Mouse (Mus musculus): ENCODE data around the gene Catsperd.
A peak's percentile ranks its signal among the peaks of the same experiment; 100 is the strongest.
"Not testable (repeated sequence)": the region's sequence is repeated elsewhere in the genome, so short reads cannot be mapped to it uniquely, and the experiment has no call there.

Catsperd gene

DNA sequence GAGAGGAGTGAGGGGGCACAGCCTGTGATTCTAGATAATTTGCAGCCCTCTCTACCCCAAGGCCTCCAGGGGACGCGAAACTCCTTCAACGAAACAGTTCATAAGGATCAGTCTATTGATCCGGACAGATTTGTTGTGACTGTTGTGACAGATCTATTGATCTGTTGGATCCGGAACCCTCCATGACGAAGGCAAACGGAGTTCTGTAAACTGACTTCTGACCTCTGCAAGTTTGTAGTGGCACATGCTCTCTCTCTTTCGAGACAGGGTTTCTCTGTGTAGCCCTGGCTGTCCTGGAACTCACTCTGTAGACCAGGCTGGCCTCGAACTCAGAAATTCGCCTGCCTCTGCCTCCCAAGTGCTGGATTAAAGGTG, 15.4 kb upstream of the Catsperd start:
- DNase-seq (ENCODE audit: low spot score in 2 of 2) = not testable (repeated sequence)

- peak; percentile 93 to 96 for DNase-seq (ENCODE audit: low spot score in 2 of 2)
Measured at GRCm38 (mm10) chr17:56613236-56613844, 14.6 kb upstream of the Catsperd start, which contains the start of gene Rpl36. Rpl36 (plus strand) TSS chr17:56613416.

- peak in 1 of 2 experiments; percentile 41 for DNase-seq (ENCODE audit: low spot score in 2 of 2)
Measured at GRCm38 (mm10) chr17:56613893-56614292, 14.1 kb upstream of the Catsperd start.

DNA sequence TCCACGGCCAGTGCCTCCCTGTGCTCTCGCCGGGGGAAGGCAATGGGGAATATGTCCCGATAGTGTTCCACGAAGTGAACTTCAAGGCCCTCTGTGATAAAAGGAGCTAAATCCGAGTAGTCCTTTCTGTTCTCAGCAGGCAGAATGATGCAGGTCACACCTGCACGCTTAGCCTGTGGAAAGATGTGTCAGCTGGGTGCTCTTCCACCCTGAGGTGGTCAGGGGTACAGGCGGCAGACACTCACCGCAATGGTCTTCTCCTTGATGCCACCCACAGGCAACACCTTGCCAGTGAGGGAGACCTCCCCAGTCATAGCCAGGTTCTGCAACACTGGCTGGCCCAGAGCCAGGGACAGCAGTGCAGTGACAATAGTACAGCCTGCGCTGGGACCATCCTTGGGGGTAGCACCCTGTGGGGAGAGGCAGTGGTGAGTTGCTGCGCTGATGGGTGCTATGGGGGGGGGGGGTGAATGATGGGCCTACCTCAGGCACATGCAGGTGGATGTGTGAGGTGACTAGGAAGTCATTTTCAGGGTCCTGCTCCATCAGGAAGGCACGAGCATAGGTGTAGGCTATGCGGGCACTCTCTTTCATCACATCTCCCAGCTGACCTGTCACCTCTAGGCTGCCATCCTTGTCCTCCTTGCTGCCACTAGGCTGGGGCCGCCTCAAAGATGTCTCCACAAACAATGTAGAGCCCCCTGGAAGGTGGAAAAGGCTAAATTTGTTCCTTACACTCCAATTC, 13.4 kb upstream of the Catsperd start:
- no peak for DNase-seq (ENCODE audit: low spot score in 2 of 2)

DNA sequence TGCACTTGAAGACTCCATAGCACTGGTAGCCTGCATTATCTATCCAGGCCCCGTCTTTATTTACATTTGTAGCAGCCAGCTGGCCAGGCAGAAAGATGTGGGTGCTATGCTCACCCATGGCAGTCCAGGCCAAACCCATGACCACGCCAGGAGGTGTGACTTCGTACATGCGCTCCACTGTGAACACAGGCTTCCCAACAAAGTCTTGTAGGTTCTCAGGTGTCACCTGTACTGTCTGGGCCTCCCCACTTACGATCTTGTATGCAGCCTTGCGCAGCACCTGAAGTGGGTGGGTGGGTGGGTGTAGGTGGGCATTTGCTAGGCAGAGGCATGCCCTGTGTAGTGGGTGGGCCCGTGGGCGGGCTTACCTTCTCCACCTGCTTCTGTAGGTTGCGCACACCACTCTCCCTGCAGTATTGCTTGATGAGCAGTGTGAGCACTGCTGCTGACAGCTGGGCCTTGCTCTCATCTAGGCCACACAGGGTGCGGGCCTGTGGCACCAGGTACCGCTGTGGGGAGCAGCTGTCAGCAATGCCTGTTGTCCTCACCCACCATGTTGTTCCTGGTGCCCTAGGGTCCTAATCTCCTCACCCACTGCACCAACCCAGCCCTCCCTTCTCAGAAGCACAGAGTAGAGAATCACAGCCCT, 12.7 kb upstream of the Catsperd start:
- no peak for DNase-seq (ENCODE audit: low spot score in 2 of 2)

DNA sequence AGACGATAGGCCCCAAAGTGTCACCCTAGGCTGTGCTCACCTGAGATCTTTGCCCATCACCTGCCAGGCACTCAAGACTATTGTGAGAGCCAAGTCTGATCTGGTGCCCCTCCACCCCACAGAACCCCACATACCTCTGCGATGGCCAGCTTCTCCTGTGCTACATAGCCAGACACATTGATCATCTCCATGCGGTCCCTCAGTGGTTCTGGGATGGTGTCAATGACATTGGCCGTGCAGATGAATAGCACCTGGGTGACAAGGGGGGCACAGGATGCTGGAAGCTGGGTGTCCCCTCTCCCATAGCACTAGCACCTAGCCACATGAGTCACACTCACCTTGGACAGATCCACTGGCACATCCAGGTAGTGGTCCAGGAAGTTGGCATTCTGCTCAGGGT, 12.2 kb upstream of the Catsperd start:
- DNase-seq (ENCODE audit: low spot score in 2 of 2) = no peak

GRCm38 (mm10) chr17:56616725-56617124, 11.2 kb upstream of the Catsperd start:
- no peak for DNase-seq (ENCODE audit: low spot score in 2 of 2)

- no peak for DNase-seq (ENCODE audit: low spot score in 2 of 2)
Measured at GRCm38 (mm10) chr17:56617628-56618027, 10.3 kb upstream of the Catsperd start.

- no peak for DNase-seq (ENCODE audit: low spot score in 2 of 2)
Measured at GRCm38 (mm10) chr17:56625495-56625894, 2.4 kb upstream of the Catsperd start.

DNA sequence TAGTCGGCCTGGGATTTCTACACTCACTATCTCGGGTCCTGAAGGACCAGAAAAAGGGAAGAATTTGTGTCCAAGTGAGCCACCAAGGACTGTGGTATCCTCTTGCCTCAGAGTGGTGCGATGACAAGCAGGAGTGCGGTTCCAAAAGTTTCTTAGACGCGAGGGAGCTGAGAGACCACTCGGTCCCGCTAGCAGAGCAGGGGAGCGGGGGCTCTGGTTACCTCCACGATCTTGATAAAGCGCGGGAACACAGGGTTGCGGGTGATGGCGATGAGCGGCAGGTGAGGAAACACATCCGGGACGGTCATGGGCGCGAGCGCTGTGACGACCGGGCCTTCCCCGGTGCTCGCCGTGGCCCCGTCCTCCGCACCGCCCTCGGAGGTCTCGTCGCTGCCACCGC, 1.7 kb upstream of the Catsperd start:
- no peak for DNase-seq (ENCODE audit: low spot score in 2 of 2)

GRCm38 (mm10) chr17:56626754-56627470, 1.0 kb upstream of the Catsperd start, which contains the start of gene Lonp1:
Lonp1 (minus strand) TSS chr17:56626887.
- peak; percentile 94 to 96 for DNase-seq (ENCODE audit: low spot score in 2 of 2)

- not testable (repeated sequence) for DNase-seq (ENCODE audit: low spot score in 2 of 2)
Measured at GRCm38 (mm10) chr17:56629800-56630781, 2.1 kb downstream of the Catsperd start.

DNA sequence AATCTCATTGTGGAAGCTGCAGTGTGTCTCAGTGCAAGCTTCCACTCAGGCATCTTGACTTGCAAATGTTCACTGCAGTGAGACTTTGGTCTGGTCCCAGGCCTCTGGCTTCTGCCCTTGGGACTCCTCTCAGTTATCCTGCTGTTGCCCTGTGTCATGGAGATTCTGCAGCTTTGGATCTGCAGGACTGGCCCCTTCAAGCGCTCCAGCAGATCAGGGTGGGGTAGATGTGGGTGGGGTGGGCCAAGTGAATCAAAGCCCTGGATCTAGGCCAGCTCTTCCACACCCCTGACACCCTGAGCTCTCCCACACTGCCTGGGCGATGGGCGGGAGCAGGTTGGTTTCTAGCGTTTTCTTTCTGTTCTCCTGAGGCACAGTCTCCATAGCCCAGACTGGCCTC, 3.9 kb downstream of the Catsperd start:
- no peak for DNase-seq (ENCODE audit: low spot score in 2 of 2)

DNA sequence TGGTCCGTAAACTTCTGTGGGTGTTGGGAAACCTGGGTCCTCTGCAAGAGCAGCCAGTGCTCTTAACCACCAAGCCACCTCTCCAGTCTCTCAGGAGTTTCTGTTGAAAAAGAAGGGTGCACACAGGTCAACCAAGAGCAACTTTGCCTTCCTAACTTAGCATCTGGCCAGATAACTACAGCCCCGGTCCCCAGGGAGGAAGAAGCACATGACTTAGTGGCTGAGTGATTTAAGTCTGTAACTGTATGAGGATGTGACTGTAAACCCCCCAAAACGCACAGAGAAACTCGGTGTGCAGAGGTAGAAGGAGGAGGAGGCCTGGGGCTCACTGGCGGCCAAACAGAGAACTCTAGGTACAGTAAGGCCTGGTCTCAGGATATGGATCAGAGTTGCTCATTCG, 6.1 kb downstream of the Catsperd start:
- no peak for DNase-seq (ENCODE audit: low spot score in 2 of 2)

DNA sequence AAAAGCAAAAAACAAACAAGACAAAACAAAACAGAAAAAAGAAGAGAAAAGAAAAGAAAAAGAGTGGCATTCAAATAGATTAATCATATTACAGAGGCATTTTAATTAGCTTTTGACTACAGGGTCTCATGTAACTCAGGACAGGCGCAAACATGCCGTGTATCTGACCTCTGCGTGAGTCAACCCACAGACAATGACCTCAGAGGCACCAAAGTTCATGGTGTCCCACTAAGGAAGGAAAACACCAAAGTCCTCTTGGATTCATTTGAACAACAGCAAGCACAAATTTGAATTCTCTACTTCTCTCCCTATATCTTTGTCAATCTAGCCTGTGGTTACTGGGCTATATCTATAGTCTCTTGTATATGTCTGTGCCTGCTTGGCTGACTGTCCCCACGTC, 15.3 kb downstream of the Catsperd start:
- DNase-seq (ENCODE audit: low spot score in 2 of 2) = no peak

DNA sequence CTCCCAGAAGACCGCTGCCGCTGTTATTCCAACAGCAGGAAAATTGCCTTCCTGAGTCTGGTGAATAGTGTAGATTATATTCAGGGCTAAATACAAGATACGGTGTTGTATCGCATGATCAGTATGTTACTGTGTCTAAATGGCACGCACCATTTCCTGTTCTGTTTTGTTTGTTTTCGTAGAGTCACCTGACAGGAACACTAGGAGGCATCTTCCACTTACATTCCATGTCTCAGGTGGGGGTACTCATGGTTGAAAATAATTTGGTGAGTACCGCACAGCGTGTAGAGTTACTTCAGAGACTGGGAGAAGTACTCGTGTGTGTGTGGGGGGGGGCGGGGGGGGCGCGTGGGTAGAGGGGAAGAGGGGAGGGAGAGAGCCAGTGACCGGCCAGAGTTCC, 19.6 kb downstream of the Catsperd start:
- DNase-seq (ENCODE audit: low spot score in 2 of 2) = no peak

GRCm38 (mm10) chr17:56651801-56652200, 23.9 kb downstream of the Catsperd start:
- DNase-seq (ENCODE audit: low spot score in 2 of 2) = no peak

- DNase-seq (ENCODE audit: low spot score in 2 of 2) = no peak
Measured at GRCm38 (mm10) chr17:56654771-56655170, 26.8 kb downstream of the Catsperd start.

GRCm38 (mm10) chr17:56655311-56655710, 27.4 kb downstream of the Catsperd start:
- DNase-seq (ENCODE audit: low spot score in 2 of 2) = no peak

- no peak for DNase-seq (ENCODE audit: low spot score in 2 of 2)
Measured at GRCm38 (mm10) chr17:56656171-56656570, 28.2 kb downstream of the Catsperd start.

DNA sequence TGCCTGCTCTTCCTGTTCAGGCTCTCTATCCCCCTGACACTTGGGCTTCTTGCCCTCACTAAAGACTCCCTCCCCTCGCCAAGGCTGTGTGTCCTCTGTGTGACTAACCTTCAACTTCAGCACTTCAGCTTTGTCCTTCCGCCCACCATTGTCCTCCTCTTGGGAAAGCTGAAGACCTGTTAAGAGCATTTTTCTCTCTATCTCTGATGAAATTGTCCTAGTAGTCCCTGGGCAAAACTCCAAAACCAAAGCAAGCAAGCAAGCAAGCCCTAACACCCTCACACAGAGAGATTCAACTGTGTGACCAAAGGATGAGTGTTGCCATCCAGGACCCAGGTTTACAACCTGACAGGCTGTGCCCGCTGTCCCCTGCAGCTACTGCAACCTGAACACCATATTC, 35.7 kb downstream of the Catsperd start:
- no peak for DNase-seq (ENCODE audit: low spot score in 2 of 2)
